Mouse (Mus musculus): ENCODE results near the gene Tmem232.

- TF ChIP-seq GATA1 (IDR thresholded peaks at IDR 0.05; ENCODE audit: borderline replicate concordance, low read length) (no peak), FLI1 (IDR thresholded peaks at IDR 0.05; ENCODE audit: low read length) (no peak)
Observed at GRCm38 (mm10) chr17:65552426-65552997, 11.9 kb upstream of the Tmem232 start.
